Mouse (Mus musculus) intestine, postnatal 0 days (tissue): Measurements from ENCODE around the gene Psenen. TPM values are rescaled to one million over a fixed set of nuclear protein-coding genes. Genes with fewer than 3 reads are reported as not detected.

Experiments
- ATAC-seq: fragments of 200-750 bp; cut with Nextera tagmentation; 2 replicates; pipeline ENCODE4 v1.8.0; 2017; ENCODE audit warnings: mild to moderate bottlenecking, moderate TSS enrichment, moderate library complexity
- H3K27ac ChIP-seq: fragments of 300-500 bp; sonication (generic); 2 replicates; pipeline ENCODE4 v1.5.1; 2014; ENCODE audit warnings: mild to moderate bottlenecking, low read depth, low read length, moderate library complexity
- H3K27me3 ChIP-seq: fragments of 300-500 bp; sonication (generic); replicated peaks from 2 replicates; pipeline ENCODE4 v1.6.1; 2014; ENCODE audit warnings: low read length, mixed read lengths; ENCODE audit not compliant: control insufficient read depth, insufficient read depth
- H3K36me3 ChIP-seq: fragments of 300-500 bp; sonication (generic); 2 replicates; pipeline ENCODE4 v1.6.1; 2014; ENCODE audit warnings: mild to moderate bottlenecking, moderate library complexity; ENCODE audit not compliant: control insufficient read depth, insufficient read depth
- H3K4me1 ChIP-seq: fragments of 300-500 bp; sonication (generic); replicated peaks from 2 replicates; pipeline ENCODE4 v1.6.1; 2014; ENCODE audit warnings: antibody characterized with exemption, low read length, mixed read lengths; ENCODE audit not compliant: control insufficient read depth, insufficient read depth
- H3K4me2 ChIP-seq: fragments of 300-500 bp; sonication (generic); replicated peaks from 2 replicates; pipeline ENCODE4 v1.6.1; 2014; ENCODE audit warnings: low read depth, mild to moderate bottlenecking, moderate library complexity
- H3K4me3 ChIP-seq: fragments of 300-500 bp; sonication (generic); 2 replicates; pipeline ENCODE4 v1.5.1; 2014; ENCODE audit warnings: low read depth, low read length
- H3K9ac ChIP-seq: fragments of 300-500 bp; sonication (generic); 2 replicates; pipeline ENCODE4 v1.6.1; 2014; ENCODE audit warnings: mild to moderate bottlenecking, low read depth, low read length
- H3K9me3 ChIP-seq: fragments of 300-500 bp; sonication (generic); 2 replicates; pipeline ENCODE4 v1.6.1; 2016; ENCODE audit warnings: mixed run types; ENCODE audit not compliant: control insufficient read depth
- CTCF ChIP-seq: sonication (generic); IDR thresholded peaks from 2 replicates; pipeline ENCODE4 v1.5.1; 2016; ENCODE audit warnings: low read depth, mild to moderate bottlenecking, control low read depth, antibody characterized with exemption, moderate library complexity
- WGBS: fragments of 180-500 bp; shearing (Covaris S2); extraction: QIAGEN DNeasy Blood & Tissue Kit; methylation state at CpG from one replicate; pipeline ENCODE4 v1.1.7; 2014; 5-methylcytosine and 5-hydroxymethylcytosine counted together
- polyA plus RNA-seq: library from polyadenylated mRNA; unstranded; fragments of >200 nt; fragmentation: Nextera tagmentation; extraction: Ambion mirVana; gene quantifications from 2 replicates; pipeline ENCODE4 v1.2.1, GENCODE M21; 2015

The Psenen gene
- polyA plus RNA-seq, 1 experiment from 2014 or later, result 247 TPM

DNA sequence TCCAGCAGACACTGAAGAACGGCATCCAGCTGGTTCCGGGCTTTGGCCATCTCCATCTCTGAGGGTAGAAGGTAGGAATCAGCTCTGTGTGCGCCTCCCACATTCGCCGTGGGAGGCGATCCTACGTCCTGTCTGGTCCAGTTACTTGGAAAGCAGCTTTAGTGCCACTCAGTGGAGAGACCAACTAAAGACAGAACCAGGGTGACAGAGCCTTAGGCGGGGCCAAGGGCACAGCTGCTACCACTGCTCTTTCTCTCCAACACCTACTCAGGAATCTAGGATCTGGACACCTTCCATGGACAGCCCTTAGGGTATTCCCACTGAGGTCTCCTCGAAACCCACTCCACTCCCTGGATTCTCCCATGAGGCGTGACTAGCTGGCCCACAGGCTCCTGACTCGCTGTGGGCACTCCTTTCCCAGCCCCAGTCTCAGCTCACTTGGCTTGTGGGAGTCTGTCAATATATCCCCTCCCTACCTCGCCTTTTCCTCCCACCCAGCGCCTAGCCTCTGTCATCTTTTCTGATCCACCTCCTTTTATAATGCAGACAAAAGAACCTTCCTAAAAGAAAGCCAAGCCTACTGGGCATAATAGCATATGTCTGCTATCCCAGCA lies 5.4 kb downstream of the Psenen start:
- H3K36me3 ChIP-seq, result peaks cover 31% of the 10 kb centered on the region
- peak overlapping the region; percentile 78 for H3K4me2 ChIP-seq
- ATAC-seq, result no peak
- H3K27me3 ChIP-seq, result no peaks in the 10 kb centered on the region
- peak overlapping the region; percentile 48; the same call in 1 of the 2 replicates for H3K9ac ChIP-seq
- H3K9me3 ChIP-seq, result no peaks in the 10 kb centered on the region
- 83% methylated on average over 13 of the region's 13 CpGs for WGBS
- H3K27ac ChIP-seq, result no peak overlapping the region
- no peak for TF ChIP-seq CTCF
- peaks cover 7% of the 10 kb centered on the region; the same call in 1 of the 2 replicates for H3K4me1 ChIP-seq
- no peak overlapping the region for H3K4me3 ChIP-seq

DNA sequence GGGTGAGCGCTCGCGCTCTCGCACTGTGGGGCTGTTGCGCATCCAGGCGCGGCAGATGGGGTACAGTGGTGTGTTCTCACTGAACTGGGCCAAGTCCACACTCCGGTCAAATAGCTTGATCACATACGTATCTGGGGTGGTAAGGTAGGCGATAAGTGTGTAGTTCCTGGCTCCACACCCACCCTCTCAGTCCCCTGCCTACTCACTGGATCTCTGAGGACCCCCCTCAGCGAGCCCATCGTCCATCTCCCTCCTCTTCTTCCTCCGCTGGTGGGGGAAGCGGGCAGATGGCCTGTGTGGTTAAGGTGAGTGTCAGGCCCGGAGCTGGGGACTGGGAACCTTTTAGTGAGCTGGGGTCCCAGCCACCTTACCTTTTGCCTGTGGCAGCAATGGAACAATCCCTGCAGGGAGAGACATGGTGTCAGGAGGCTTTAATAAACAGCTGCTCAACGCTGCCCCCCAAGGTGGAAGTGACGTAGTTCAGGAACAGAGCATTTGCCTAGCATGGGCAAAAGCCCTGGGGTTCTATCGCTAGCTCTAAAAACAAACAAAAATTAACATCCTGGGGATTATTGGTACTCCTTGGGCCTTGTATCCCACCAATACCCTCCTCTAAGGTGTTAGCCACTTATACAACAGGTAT lies 6.4 kb downstream of the Psenen start:
- ATAC-seq, result no peak
- Histone ChIP-seq H3K4me2 (no peak overlapping the region), H3K27me3 (no peaks in the 10 kb centered on the region), H3K4me1 (peaks cover 7% of the 10 kb centered on the region; the same call in 1 of the 2 replicates), H3K4me3 (no peak overlapping the region), H3K9me3 (no peaks in the 10 kb centered on the region), H3K9ac (no peak overlapping the region), H3K27ac (no peak overlapping the region), H3K36me3 (peaks cover 31% of the 10 kb centered on the region)
- WGBS, result 93% methylated on average over 18 of the region's 18 CpGs
- TF ChIP-seq CTCF, result peak; percentile 49

DNA sequence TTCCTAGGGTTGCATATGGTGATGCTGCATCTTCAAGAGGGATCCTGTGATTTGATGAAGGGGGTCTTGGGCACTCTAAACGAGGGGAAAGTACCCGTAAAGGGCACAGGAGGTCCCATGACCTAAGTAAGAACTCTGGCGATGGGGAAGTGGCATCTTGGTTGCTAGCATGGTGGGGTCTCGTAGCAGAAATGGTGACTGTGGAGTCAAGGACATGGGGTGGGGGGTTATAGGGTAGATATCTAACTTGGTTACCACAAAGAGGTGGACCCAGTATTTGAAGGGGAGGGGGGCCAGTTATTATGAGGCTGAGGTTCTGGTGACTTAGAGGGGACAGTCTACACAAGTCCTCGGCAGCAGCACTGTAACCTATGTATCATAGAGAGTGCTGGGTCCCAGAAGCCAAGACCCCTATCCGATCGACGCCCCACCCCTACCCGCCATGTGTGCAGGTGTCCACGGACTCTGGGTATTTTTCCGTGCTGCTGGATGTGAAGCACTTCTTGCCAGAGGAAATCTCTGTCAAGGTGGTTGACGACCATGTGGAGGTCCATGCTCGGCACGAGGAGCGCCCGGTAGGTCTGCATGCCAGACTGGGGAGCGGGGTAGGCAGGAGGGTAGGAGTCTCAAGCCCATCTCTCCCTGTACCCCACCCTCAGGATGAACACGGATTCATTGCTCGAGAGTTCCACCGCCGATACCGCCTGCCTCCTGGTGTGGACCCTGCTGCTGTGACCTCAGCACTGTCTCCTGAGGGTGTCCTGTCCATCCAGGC lies 9.4 kb downstream of the Psenen start:
- no peak for TF ChIP-seq CTCF
- Histone ChIP-seq H3K4me1 (peaks cover 7% of the 10 kb centered on the region; the same call in 1 of the 2 replicates), H3K9me3 (no peaks in the 10 kb centered on the region), H3K4me3 (peak overlapping the region; percentile 70), H3K4me2 (peak overlapping the region; percentile 86), H3K9ac (peak overlapping the region; percentile 47; the same call in 1 of the 2 replicates), H3K27ac (0 out of 2 replicates have a peak overlapping the region, but pooled peaks have one; percentile 51), H3K36me3 (peaks cover 31% of the 10 kb centered on the region), H3K27me3 (no peaks in the 10 kb centered on the region)
- WGBS, result 83% methylated on average over 22 of the region's 22 CpGs
- ATAC-seq, result no peak

DNA sequence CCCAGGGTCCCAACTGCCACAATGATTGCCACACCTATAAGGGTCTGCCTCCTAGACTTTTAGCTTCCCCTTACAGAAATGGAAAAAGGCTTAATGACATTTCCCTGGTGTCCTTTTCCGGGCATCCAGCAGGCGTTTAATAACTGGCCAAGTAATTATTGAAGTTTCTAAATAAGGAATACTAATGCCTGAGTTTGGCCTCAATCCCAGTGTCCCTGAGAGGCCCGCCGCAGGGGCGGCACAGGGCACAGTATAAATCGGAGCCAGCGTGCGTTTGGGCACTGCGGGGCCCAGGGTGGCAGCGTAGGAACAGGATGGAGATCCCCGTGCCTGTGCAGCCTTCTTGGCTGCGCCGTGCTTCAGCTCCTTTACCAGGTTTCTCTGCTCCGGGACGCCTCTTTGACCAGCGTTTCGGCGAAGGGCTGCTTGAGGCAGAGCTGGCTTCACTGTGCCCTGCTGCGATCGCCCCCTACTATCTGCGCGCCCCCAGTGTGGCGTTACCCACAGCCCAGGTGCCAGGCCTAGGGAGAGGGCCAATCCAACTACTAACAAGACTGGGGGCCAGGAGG lies 10.3 kb downstream of the Psenen start:
- Histone ChIP-seq H3K27me3 (no peaks in the 10 kb centered on the region), H3K4me1 (peaks cover 3% of the 10 kb centered on the region; the same call in 1 of the 2 replicates), H3K9me3 (no peaks in the 10 kb centered on the region), H3K9ac (peak overlapping the region; percentile 47), H3K36me3 (peaks cover 31% of the 10 kb centered on the region), H3K4me2 (peak overlapping the region; percentile 86), H3K4me3 (peak overlapping the region; percentile 70), H3K27ac (peak overlapping the region; percentile 51)
- no peak for ATAC-seq
- 1% methylated on average over 23 of the region's 23 CpGs for WGBS
- no peak for TF ChIP-seq CTCF

DNA sequence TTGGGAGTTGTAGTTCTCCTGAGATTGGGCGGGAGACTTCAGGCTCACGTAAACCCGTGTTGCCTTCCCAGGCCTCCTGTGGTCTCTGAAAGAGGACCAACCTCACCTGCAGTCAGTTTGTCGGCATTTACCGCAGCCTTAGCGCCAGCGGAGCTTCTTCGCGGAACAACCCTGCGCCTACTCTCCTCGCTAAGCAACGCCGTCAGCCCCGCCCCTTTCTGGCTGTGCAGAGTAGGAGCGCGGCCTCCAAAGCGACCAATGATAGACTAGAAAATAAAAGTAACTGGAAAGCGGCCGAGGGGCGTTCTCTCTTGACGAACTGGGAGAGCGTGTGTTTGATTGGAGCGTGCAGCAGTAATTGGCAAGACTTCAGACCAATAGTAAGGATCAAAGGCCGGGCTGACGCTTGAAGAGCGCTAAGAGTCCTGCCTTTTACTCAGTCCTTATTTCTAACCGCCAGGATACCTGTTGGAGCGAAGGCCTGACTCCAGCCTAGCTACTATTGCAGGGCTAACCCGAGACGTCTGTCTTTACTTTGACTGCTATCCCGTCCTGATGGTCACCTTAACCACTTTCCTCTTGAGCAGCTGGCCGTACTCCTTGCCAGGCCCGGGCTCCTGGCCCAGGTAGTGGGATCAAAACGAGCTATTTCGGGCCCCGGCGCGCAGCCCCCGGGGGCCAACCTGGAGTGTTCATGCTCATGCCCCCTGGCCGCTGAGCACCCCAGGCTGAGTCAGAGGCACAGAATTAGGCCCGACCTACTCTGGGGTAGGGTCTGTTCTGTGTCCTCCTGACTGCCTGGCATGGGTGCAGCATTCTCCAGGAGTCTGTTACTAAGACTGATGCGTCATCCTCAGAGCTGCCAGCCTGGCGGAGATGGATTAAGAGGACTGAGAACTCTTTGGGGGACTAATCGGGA lies 11.1 kb downstream of the Psenen start, which contains the start of the genes Hspb6 and Proser3:
TSS of gene Hspb6 (plus strand) at position 77 of the 919 bp plus-strand sequence.
TSS of gene Proser3 (minus strand) at position 198 of the 919 bp plus-strand sequence.
- Histone ChIP-seq H3K27me3 (no peaks in the 10 kb centered on the region), H3K9ac (peak within 1 kb of the TSS; percentile 59), H3K27ac (peak within 1 kb of the TSS; percentile 89), H3K4me3 (peak within 1 kb of the TSS; percentile 70), H3K4me2 (peak within 1 kb of the TSS; percentile 86), H3K9me3 (no peaks in the 10 kb centered on the region), H3K36me3 (peaks cover 31% of the 10 kb centered on the region), H3K4me1 (peaks cover 3% of the 10 kb centered on the region; the same call in 1 of the 2 replicates)
- under 1% methylated on average over 44 of the region's 44 CpGs for WGBS
- no peak for TF ChIP-seq CTCF
- ATAC-seq, result peak; percentile 96
